Mouse (Mus musculus): ENCODE results near the gene Ccdc169. TPM values are rescaled to one million over a fixed set of nuclear protein-coding genes. Genes with fewer than 3 reads are reported as not detected.

Ccdc169 gene
- polyA plus RNA-seq, 1 experiment, result 0.05 TPM

DNA sequence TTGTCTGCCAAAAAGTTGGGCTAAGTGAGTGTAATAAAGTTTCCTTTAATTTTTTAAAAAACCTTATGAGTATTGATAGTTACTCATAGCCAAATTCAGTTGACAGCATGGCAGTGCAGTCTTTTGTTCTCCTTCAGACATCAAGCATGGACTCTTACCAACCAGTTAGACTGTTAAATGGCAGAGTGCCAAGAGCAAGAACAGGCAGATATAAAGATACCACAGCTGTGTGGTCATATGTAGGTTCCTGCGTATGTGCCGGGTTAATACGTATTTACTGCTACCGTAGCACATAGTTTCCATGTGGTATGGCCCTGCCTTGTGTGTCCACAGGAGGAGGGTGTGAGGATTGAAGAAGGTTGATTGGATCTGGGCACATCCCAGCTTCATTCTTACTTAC, 14.1 kb upstream of the Ccdc169 start:
- Histone ChIP-seq H3K79me3 (ENCODE audit: low read depth) (peaks cover 40% of the 10 kb centered on the region), H3K27me3 (ENCODE audit: control insufficient read depth, insufficient read depth, insufficient read length) (no peaks in the 10 kb centered on the region), H3K4me3 (ENCODE audit: insufficient read depth, poor library complexity, severe bottlenecking) (no peak overlapping the region), H3K79me2 (ENCODE audit: control insufficient read depth, insufficient read depth) (peaks cover 63% of the 10 kb centered on the region), H3K36me3 (ENCODE audit: control insufficient read depth, insufficient read depth) (peaks cover 98% of the 10 kb centered on the region), H3ac (ENCODE audit: control insufficient read depth, insufficient read length, low read depth) (no peak overlapping the region)
- TF ChIP-seq FOSL1 (IDR thresholded peaks at IDR 0.05; ENCODE audit: insufficient read depth, low read length, poor library complexity, severe bottlenecking) (no peak), CTCF (IDR thresholded peaks at IDR 0.05; ENCODE audit: control insufficient read depth, insufficient read depth, insufficient read length) (no peak), USF1 (IDR thresholded peaks at IDR 0.05; ENCODE audit: low read depth) (no peak), MAX (IDR thresholded peaks at IDR 0.05) (no peak), MYOD1 (IDR thresholded peaks at IDR 0.05; ENCODE audit: control insufficient read depth, insufficient read length, low read depth) (no peak), CEBPB (IDR thresholded peaks at IDR 0.05; ENCODE audit: low read depth) (no peak), MYOG (IDR thresholded peaks at IDR 0.05; ENCODE audit: control insufficient read depth, extremely low read depth, insufficient read length) (no peak)

- Histone ChIP-seq H3K4me3 (ENCODE audit: insufficient read depth, poor library complexity, severe bottlenecking) (no peak overlapping the region), H3K79me3 (ENCODE audit: low read depth) (peaks cover 6% of the 10 kb centered on the region), H3K36me3 (ENCODE audit: control insufficient read depth, insufficient read depth) (peaks cover 98% of the 10 kb centered on the region), H3ac (ENCODE audit: control insufficient read depth, insufficient read length, low read depth) (no peak overlapping the region), H3K79me2 (ENCODE audit: control insufficient read depth, insufficient read depth) (peaks cover 22% of the 10 kb centered on the region), H3K27me3 (ENCODE audit: control insufficient read depth, insufficient read depth, insufficient read length) (no peaks in the 10 kb centered on the region)
- no peak for TF ChIP-seq CEBPB (IDR thresholded peaks at IDR 0.05; ENCODE audit: low read depth)
- TF ChIP-seq CTCF (IDR thresholded peaks at IDR 0.05; ENCODE audit: control insufficient read depth, insufficient read depth, insufficient read length), result no peak
- TF ChIP-seq MYOG (IDR thresholded peaks at IDR 0.05; ENCODE audit: control insufficient read depth, extremely low read depth, insufficient read length), result no peak
- TF ChIP-seq MAX (IDR thresholded peaks at IDR 0.05), result no peak
- no peak for TF ChIP-seq MYOD1 (IDR thresholded peaks at IDR 0.05; ENCODE audit: control insufficient read depth, insufficient read length, low read depth)
- no peak for TF ChIP-seq FOSL1 (IDR thresholded peaks at IDR 0.05; ENCODE audit: insufficient read depth, low read length, poor library complexity, severe bottlenecking)
- no peak for TF ChIP-seq USF1 (IDR thresholded peaks at IDR 0.05; ENCODE audit: low read depth)
Measured at GRCm38 (mm10) chr3:55129181-55129692, 7.9 kb upstream of the Ccdc169 start.

DNA sequence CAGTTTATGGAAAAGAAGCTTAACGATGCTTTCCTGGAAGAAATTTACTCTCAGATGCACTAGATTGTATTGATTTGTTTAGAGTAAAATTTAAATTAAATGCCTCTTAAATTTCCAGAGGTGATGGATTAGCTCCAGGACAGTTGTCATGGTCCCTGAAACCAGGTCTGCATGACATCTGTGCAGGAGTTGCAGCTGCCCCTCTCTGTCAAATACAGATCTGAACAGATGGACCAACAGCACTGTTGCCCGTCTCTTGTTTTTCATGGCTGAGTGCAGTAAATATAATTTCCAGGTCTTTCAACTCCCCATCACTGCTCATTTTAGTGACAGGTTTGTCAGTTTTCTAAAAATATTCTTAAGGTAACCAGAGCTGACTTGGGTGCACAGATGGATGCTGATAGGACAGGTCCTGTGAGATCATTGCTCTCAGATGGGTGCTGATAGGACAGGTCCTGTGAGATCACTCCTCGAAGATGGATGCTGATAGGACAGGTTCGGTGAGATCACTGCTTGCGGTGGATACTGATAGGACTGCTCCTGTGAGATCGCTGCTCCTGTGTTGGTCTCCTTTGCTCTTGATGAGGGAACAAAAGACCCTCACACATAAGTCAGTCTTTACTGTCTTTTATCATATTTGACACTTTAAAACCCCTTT, 5.4 kb upstream of the Ccdc169 start:
- Histone ChIP-seq H3ac (ENCODE audit: control insufficient read depth, insufficient read length, low read depth) (no peak overlapping the region), H3K36me3 (ENCODE audit: control insufficient read depth, insufficient read depth) (peaks cover 98% of the 10 kb centered on the region), H3K4me3 (ENCODE audit: insufficient read depth, poor library complexity, severe bottlenecking) (no peak overlapping the region), H3K79me3 (ENCODE audit: low read depth) (peaks cover 1% of the 10 kb centered on the region), H3K27me3 (ENCODE audit: control insufficient read depth, insufficient read depth, insufficient read length) (no peaks in the 10 kb centered on the region), H3K79me2 (ENCODE audit: control insufficient read depth, insufficient read depth) (peaks cover 17% of the 10 kb centered on the region)
- no peak for TF ChIP-seq MYOG (IDR thresholded peaks at IDR 0.05; ENCODE audit: control insufficient read depth, extremely low read depth, insufficient read length)
- TF ChIP-seq MYOD1 (IDR thresholded peaks at IDR 0.05; ENCODE audit: control insufficient read depth, insufficient read length, low read depth), result no peak
- no peak for TF ChIP-seq CTCF (IDR thresholded peaks at IDR 0.05; ENCODE audit: control insufficient read depth, insufficient read depth, insufficient read length)
- TF ChIP-seq MAX (IDR thresholded peaks at IDR 0.05), result no peak
- TF ChIP-seq FOSL1 (IDR thresholded peaks at IDR 0.05; ENCODE audit: insufficient read depth, low read length, poor library complexity, severe bottlenecking), result no peak
- TF ChIP-seq USF1 (IDR thresholded peaks at IDR 0.05; ENCODE audit: low read depth), result no peak
- no peak for TF ChIP-seq CEBPB (IDR thresholded peaks at IDR 0.05; ENCODE audit: low read depth)

GRCm38 (mm10) chr3:55139837-55140236, 2.7 kb downstream of the Ccdc169 start:
- TF ChIP-seq USF1 (IDR thresholded peaks at IDR 0.05; ENCODE audit: low read depth) (no peak), CTCF (IDR thresholded peaks at IDR 0.05; ENCODE audit: control insufficient read depth, insufficient read depth, insufficient read length) (no peak), FOSL1 (IDR thresholded peaks at IDR 0.05; ENCODE audit: insufficient read depth, low read length, poor library complexity, severe bottlenecking) (no peak), MYOD1 (IDR thresholded peaks at IDR 0.05; ENCODE audit: control insufficient read depth, insufficient read length, low read depth) (no peak), CEBPB (IDR thresholded peaks at IDR 0.05; ENCODE audit: low read depth) (no peak), MYOG (IDR thresholded peaks at IDR 0.05; ENCODE audit: control insufficient read depth, extremely low read depth, insufficient read length) (no peak), MAX (IDR thresholded peaks at IDR 0.05) (no peak)
- Histone ChIP-seq H3K79me3 (ENCODE audit: low read depth) (no peaks in the 10 kb centered on the region), H3K36me3 (ENCODE audit: control insufficient read depth, insufficient read depth) (peaks cover 29% of the 10 kb centered on the region), H3K79me2 (ENCODE audit: control insufficient read depth, insufficient read depth) (no peaks in the 10 kb centered on the region), H3K27me3 (ENCODE audit: control insufficient read depth, insufficient read depth, insufficient read length) (no peaks in the 10 kb centered on the region), H3K4me3 (ENCODE audit: insufficient read depth, poor library complexity, severe bottlenecking) (no peak overlapping the region), H3ac (ENCODE audit: control insufficient read depth, insufficient read length, low read depth) (no peak overlapping the region)

- Histone ChIP-seq H3K4me3 (ENCODE audit: insufficient read depth, poor library complexity, severe bottlenecking) (no peak overlapping the region), H3K79me2 (ENCODE audit: control insufficient read depth, insufficient read depth) (no peaks in the 10 kb centered on the region), H3ac (ENCODE audit: control insufficient read depth, insufficient read length, low read depth) (no peak overlapping the region), H3K27me3 (ENCODE audit: control insufficient read depth, insufficient read depth, insufficient read length) (no peaks in the 10 kb centered on the region), H3K79me3 (ENCODE audit: low read depth) (no peaks in the 10 kb centered on the region), H3K36me3 (ENCODE audit: control insufficient read depth, insufficient read depth) (peaks cover 14% of the 10 kb centered on the region)
- TF ChIP-seq CTCF (IDR thresholded peaks at IDR 0.05; ENCODE audit: control insufficient read depth, insufficient read depth, insufficient read length), result no peak
- TF ChIP-seq USF1 (IDR thresholded peaks at IDR 0.05; ENCODE audit: low read depth), result no peak
- no peak for TF ChIP-seq MYOG (IDR thresholded peaks at IDR 0.05; ENCODE audit: control insufficient read depth, extremely low read depth, insufficient read length)
- no peak for TF ChIP-seq MYOD1 (IDR thresholded peaks at IDR 0.05; ENCODE audit: control insufficient read depth, insufficient read length, low read depth)
- TF ChIP-seq FOSL1 (IDR thresholded peaks at IDR 0.05; ENCODE audit: insufficient read depth, low read length, poor library complexity, severe bottlenecking), result no peak
- no peak for TF ChIP-seq MAX (IDR thresholded peaks at IDR 0.05)
- TF ChIP-seq CEBPB (IDR thresholded peaks at IDR 0.05; ENCODE audit: low read depth), result no peak
Measured at GRCm38 (mm10) chr3:55141401-55141800, 4.3 kb downstream of the Ccdc169 start.

Measured in C2C12 (cell line).